Mouse (Mus musculus): Measurements from ENCODE around the gene Dab1.

GRCm38 (mm10) chr4:104573419-104573818 is 954.3 kb downstream of the Dab1 start:
- TF ChIP-seq CTCF (IDR thresholded peaks at IDR 0.05; ENCODE audit: extremely low read depth, insufficient read depth, insufficient read length, insufficient replicate concordance) (no peak), POLR2A (IDR thresholded peaks at IDR 0.05; ENCODE audit: low read depth, low read length) (no peak)

Measured in spleen, adult 2 months (tissue).